Mouse (Mus musculus) hindbrain, embryonic 13.5 days (tissue): ENCODE measurements around the gene Slc9a8. TPM values are rescaled to one million over a fixed set of nuclear protein-coding genes. Genes with fewer than 3 reads are reported as not detected.
"Not testable (repeated sequence)": the region's sequence is repeated elsewhere in the genome, so short reads cannot be mapped to it uniquely, and the experiment has no call there.

Experiments used
- ATAC-seq: fragments of 200-750 bp; cut with Nextera tagmentation; 2 replicates; pipeline ENCODE4 v1.8.0; 2017; ENCODE audit warnings: moderate TSS enrichment; ENCODE audit not compliant: low FRiP score
- H3K27ac ChIP-seq: fragments of 300-500 bp; sonication (generic); 2 replicates; pipeline ENCODE4 v1.5.1; 2015; ENCODE audit warnings: inconsistent platforms, mild to moderate bottlenecking, moderate library complexity
- H3K27me3 ChIP-seq: fragments of 300-500 bp; sonication (generic); 2 replicates; pipeline ENCODE4 v1.6.1; 2015; ENCODE audit warnings: mild to moderate bottlenecking, inconsistent platforms
- H3K36me3 ChIP-seq: fragments of 300-500 bp; sonication (generic); 2 replicates; pipeline ENCODE4 v1.6.1; 2015; ENCODE audit warnings: mild to moderate bottlenecking, inconsistent platforms
- H3K4me1 ChIP-seq: fragments of 300-500 bp; sonication (generic); replicated peaks from 2 replicates; pipeline ENCODE4 v1.6.1; 2015; ENCODE audit warnings: inconsistent platforms
- H3K4me2 ChIP-seq: fragments of 300-500 bp; sonication (generic); 2 replicates; pipeline ENCODE4 v1.6.1; 2015; ENCODE audit warnings: inconsistent platforms, mild to moderate bottlenecking, moderate library complexity
- H3K4me3 ChIP-seq: fragments of 300-500 bp; sonication (generic); 2 replicates; pipeline ENCODE4 v1.5.1; 2015; ENCODE audit warnings: mild to moderate bottlenecking, inconsistent platforms
- H3K9ac ChIP-seq: fragments of 300-500 bp; sonication (generic); 2 replicates; pipeline ENCODE4 v1.6.1; 2015; ENCODE audit warnings: mild to moderate bottlenecking, inconsistent platforms
- H3K9me3 ChIP-seq: fragments of 300-500 bp; sonication (generic); 2 replicates; pipeline ENCODE4 v1.6.1; 2016; ENCODE audit warnings: inconsistent platforms
- WGBS: fragments of 180-500 bp; shearing (Covaris S2); methylation state at CpG from one replicate; pipeline ENCODE4 v1.1.7; 2015; 5-methylcytosine and 5-hydroxymethylcytosine counted together
- polyA plus RNA-seq: library from polyadenylated mRNA; unstranded; fragments of >200 nt; fragmentation: Nextera tagmentation; extraction: Ambion mirVana; gene quantifications from 2 replicates; pipeline ENCODE4 v1.2.1, GENCODE M21; 2015

The Slc9a8 gene
- polyA plus RNA-seq, 1 experiment from 2014 or later, result 21.2 TPM

DNA sequence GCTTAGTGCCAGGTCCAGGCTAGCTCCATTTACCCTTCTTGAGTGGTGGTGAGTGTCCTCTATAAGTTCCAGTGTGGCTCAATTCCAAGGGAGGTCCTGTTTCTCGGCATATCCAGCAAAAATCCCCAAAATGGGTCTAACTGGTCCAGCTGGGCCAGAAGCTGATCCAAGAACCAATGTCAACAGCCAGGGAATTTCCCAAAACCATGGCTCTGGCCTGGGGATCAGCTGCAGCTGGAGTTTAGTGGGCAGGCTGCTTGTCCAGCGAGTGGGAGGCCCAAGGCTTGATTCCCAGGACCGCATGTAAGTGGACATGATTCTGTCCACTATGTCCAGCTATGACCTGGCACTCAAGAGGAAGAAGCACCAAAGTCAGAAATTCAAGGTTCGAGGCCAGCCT is 35.1 kb upstream of the Slc9a8 start:
- WGBS, result 86% methylated on average over 4 of the region's 4 CpGs
- Histone ChIP-seq H3K4me1 (no peaks in the 10 kb centered on the region), H3K9ac (no peak overlapping the region), H3K9me3 (peaks cover 5% of the 10 kb centered on the region; the same call in 1 of the 2 replicates), H3K27me3 (no peaks in the 10 kb centered on the region), H3K4me3 (no peak overlapping the region), H3K4me2 (no peak overlapping the region), H3K36me3 (no peaks in the 10 kb centered on the region), H3K27ac (no peak overlapping the region)
- ATAC-seq, result no peak

DNA sequence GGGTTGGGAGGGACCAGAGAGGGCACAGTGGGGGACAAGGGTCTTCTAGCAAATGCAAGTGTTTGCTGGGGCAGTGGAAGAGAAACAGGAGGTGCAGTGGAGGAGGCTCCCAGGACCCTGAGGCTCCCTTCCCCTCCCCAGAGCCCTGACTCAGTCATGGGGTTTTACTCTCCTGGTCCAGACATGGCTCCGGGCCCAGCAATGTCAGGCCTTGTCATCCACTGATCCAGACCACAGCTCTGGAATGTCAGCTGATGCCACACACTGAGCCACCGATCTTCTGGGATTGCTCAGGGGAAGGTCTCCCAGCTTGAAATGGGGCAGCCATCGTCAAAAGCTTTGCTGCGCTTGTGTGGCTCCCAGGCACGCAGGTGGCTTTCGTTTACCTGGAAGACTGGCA is 34.5 kb upstream of the Slc9a8 start:
- Histone ChIP-seq H3K27me3 (no peaks in the 10 kb centered on the region), H3K4me3 (no peak overlapping the region), H3K4me1 (no peaks in the 10 kb centered on the region), H3K9me3 (peaks cover 5% of the 10 kb centered on the region; the same call in 1 of the 2 replicates), H3K27ac (no peak overlapping the region), H3K9ac (no peak overlapping the region), H3K36me3 (no peaks in the 10 kb centered on the region), H3K4me2 (no peak overlapping the region)
- no peak for ATAC-seq
- WGBS, result 79% methylated on average over 6 of the region's 6 CpGs

DNA sequence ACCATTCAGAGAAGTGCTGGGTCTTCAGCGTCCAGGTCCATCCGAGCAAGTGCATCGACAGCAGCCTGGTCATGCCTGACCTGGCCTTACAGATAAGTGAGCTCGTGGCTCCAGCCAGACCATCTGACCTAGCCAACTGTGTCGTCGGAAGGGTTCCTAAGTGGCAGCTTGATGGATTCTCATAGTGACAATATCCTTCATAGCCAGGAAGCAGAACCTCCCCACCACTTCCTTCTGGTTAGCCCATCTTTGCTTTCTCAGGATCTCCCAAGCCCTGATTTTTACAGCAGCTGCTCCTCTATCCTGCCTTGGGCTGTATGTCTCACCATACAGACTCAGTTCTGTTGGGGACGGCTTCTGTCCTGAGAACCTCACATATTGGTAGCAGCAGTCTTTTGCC is 27.1 kb upstream of the Slc9a8 start:
- H3K27me3 ChIP-seq, result no peaks in the 10 kb centered on the region
- no peak overlapping the region for H3K27ac ChIP-seq
- H3K4me3 ChIP-seq, result no peak overlapping the region
- no peak overlapping the region for H3K9ac ChIP-seq
- 80% methylated on average over 7 of the region's 7 CpGs for WGBS
- no peaks in the 10 kb centered on the region for H3K4me1 ChIP-seq
- H3K4me2 ChIP-seq, result no peak overlapping the region
- ATAC-seq, result no peak
- peaks cover 5% of the 10 kb centered on the region; the same call in 1 of the 2 replicates for H3K9me3 ChIP-seq
- no peaks in the 10 kb centered on the region for H3K36me3 ChIP-seq

DNA sequence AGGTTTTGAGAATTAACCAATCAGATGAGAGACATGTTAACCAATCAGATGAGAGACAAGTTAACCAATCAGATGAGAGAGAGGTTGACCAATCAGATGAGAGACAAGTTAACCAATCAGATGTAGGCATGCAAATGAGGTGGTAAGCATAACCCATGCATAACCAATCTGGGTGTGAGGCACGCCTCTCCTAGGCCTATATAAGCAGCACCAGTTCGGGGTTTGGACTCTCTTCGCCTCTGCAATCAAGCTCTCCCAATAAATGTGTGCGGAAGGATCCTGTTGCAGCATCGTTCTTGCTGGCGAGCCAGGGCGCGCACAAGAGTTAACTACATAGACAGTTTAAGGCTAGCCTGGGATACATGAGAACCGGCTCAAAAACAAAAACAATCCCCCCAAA is 25.1 kb upstream of the Slc9a8 start:
- not testable (repeated sequence) for H3K4me3 ChIP-seq, H3K9ac ChIP-seq, H3K27ac ChIP-seq, ATAC-seq, H3K4me2 ChIP-seq, H3K27me3 ChIP-seq, H3K4me1 ChIP-seq, H3K36me3 ChIP-seq, H3K9me3 ChIP-seq
- 96% methylated on average over 9 of the region's 9 CpGs for whole genome bisulfite sequencing

DNA sequence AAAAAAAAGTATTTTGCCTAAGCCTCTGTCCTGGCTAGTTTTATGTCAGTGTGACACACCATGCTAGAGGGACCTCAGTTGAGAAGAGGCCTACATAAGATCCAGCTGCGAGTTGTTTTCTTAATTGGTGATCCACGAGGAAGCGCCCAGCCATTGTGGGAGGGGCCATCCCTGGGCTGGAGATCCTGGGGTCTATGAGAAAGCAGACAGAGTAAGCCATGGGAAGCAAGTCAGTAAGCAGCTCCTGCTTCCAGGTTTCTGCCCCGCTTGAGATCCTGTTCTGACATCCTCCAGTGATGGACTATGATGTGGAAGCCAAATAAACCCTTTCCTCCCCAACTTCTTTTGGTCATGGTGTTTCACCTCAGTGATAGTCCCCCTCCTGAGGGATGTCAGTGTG is 22.5 kb upstream of the Slc9a8 start:
- H3K9me3 ChIP-seq, result no peaks in the 10 kb centered on the region
- no peaks in the 10 kb centered on the region for H3K27me3 ChIP-seq
- H3K36me3 ChIP-seq, result no peaks in the 10 kb centered on the region
- ATAC-seq, result no peak
- no peak overlapping the region for H3K4me3 ChIP-seq
- H3K4me2 ChIP-seq, result no peak overlapping the region
- H3K4me1 ChIP-seq, result no peaks in the 10 kb centered on the region
- WGBS, result 72% methylated on average over 4 of the region's 4 CpGs
- H3K9ac ChIP-seq, result no peak overlapping the region
- H3K27ac ChIP-seq, result no peak overlapping the region

DNA sequence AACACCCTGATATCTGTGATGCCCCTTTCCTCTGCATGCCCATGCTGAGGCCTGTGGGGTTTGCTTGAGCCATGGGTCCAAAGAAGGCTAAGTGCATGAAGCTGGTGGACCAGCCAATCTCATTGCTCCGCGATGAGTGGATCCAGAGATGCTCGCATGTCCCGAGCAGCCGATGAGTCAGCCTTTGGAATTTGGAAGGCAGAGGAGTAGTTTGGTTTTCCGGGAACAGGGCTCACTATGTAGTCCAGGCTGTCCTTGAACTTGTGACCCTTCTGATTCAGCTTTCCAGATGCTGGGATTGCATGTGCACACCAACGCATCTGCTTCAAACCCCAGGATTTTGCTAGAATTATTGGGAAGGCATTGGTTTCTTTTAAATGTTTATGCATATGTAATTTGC is 21.9 kb upstream of the Slc9a8 start:
- no peaks in the 10 kb centered on the region for H3K36me3 ChIP-seq

DNA sequence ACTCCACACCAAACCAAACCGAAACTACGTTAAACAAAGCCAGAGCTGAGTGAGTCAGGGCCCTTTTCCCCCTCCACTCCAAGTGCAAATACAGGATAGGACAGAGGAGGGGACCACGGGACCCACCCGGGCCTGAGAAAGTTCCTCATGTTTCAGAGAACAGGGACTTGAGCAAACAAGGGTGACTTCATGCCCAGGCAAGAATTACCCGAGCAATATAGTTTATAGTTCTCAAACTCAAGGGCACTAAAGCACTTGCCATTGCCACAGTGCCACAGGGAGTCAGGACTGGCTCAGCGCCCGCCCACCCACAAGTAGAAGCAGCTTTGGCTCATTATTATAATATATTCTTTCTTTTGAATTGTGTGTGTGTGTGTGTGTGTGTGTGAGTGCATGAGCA is 18.4 kb upstream of the Slc9a8 start:
- WGBS, result 80% methylated on average over 7 of the region's 7 CpGs
- no peak for ATAC-seq
- Histone ChIP-seq H3K4me2 (no peak overlapping the region), H3K27ac (no peak overlapping the region), H3K9ac (no peak overlapping the region), H3K36me3 (no peaks in the 10 kb centered on the region), H3K4me3 (no peak overlapping the region), H3K9me3 (no peaks in the 10 kb centered on the region), H3K4me1 (no peaks in the 10 kb centered on the region), H3K27me3 (no peaks in the 10 kb centered on the region)

More for the DNA sequence above, 21.9 kb upstream of the Slc9a8 start:
- Histone ChIP-seq H3K27me3 (no peaks in the 10 kb centered on the region), H3K4me2 (no peak overlapping the region), H3K9ac (no peak overlapping the region), H3K4me3 (no peak overlapping the region), H3K4me1 (no peaks in the 10 kb centered on the region), H3K9me3 (no peaks in the 10 kb centered on the region), H3K27ac (no peak overlapping the region)
- whole genome bisulfite sequencing, result 93% methylated on average over 7 of the region's 7 CpGs
- no peak for ATAC-seq

DNA sequence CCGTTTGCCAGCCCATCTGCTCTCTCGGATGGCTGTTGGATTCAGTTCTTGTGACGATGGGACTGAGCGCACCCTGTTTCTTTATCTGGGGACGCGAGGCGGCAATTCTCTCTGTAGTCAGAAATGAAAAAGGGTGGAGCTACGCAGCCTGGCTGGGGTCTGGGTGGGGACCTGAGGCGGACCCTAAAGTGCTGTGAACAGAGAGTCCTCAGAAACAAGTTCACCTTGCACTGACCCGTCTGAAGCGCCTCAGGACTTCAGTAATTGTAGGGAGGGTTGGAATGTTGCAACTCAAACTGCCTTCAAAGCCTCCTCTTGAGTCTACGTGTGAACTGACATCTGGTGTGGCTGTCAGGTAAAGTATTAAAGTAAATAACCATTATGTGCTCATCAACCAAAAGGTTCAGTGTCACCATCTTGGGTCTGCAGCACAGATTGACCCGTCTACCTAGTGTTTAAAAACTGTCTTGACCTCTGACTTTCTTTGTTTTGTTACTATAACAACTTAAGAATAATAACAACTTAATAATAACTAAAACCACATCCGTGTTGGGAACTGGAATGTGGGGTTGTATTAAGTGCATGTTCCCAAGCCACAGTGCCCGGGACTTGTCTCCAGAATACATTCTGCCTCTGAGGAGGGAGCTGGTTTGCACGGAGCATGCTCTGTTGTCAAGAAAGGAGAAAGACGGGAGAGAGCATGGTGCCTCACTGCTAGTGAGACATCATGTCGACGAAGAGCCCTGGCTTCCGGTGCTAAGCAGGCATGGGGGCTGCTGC is 16.2 kb upstream of the Slc9a8 start:
- WGBS, result 83% methylated on average over 20 of the region's 20 CpGs
- H3K9ac ChIP-seq, result no peak overlapping the region
- no peaks in the 10 kb centered on the region for H3K36me3 ChIP-seq
- H3K27ac ChIP-seq, result no peak overlapping the region
- no peaks in the 10 kb centered on the region for H3K4me1 ChIP-seq
- H3K27me3 ChIP-seq, result no peaks in the 10 kb centered on the region
- ATAC-seq, result no peak
- no peak overlapping the region for H3K4me3 ChIP-seq
- H3K9me3 ChIP-seq, result no peaks in the 10 kb centered on the region
- H3K4me2 ChIP-seq, result no peak overlapping the region

DNA sequence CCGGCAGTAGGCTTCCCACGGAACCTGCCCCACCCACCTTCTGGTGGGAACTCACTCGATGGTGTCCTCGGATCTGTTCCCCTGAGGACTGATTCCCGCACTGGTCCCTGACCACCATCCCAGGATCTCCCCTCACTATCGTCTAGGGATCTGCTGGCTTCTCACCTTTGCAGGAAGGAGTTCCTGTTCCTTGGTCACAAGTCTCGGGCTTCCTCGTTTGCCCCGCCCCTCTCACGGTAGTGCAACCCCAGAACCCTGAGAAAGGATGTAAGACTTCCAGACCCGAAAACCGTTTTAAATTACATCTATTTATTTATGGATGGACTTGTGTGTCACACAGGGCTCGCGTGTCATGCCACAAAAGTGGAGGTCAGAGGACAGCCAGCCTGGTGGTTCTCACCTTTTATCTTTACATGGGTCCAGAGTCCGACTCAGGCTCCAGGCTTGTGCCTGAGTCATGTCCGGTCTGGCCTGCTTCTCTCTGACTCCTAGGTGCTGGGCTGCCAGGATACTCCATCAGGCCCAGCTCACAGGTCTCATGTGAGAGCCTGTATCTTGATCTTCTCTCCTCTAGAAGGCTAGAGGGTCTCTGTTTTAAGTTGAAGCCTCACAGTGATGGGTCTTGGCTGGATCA is 14.1 kb upstream of the Slc9a8 start:
- no peak for ATAC-seq

DNA sequence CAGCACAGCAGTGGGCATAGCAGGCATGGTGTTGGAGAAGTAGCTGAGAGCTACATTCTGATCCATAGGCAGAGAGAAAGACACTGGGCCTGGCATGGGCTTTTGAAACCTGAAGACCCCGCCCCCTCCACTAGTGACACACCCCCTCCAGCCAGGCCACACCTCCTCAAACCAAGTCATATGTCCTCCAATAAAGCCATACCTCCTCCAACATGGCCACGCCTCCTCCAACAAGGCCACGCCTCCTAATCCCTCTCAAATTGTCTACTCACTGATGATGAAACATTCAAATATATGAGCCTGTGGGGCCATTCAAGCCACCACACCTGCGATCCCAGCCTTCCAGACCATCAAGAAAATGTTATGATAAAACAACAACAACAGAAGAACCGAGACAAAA is 7.1 kb upstream of the Slc9a8 start:
- ATAC-seq, result no peak
- no peak overlapping the region for H3K4me3 ChIP-seq
- no peak overlapping the region for H3K4me2 ChIP-seq
- no peak overlapping the region for H3K27ac ChIP-seq
- H3K4me1 ChIP-seq, result no peaks in the 10 kb centered on the region; the same call in 1 of the 2 replicates
- no peaks in the 10 kb centered on the region for H3K27me3 ChIP-seq
- no peaks in the 10 kb centered on the region; the same call in 1 of the 2 replicates for H3K9me3 ChIP-seq
- no peak overlapping the region for H3K9ac ChIP-seq
- no peaks in the 10 kb centered on the region for H3K36me3 ChIP-seq
- 83% methylated on average over 5 of the region's 5 CpGs for WGBS

More for the DNA sequence above, 14.1 kb upstream of the Slc9a8 start:
- Histone ChIP-seq H3K9me3 (no peaks in the 10 kb centered on the region), H3K27ac (no peak overlapping the region), H3K4me3 (no peak overlapping the region), H3K9ac (no peak overlapping the region), H3K36me3 (no peaks in the 10 kb centered on the region), H3K4me1 (no peaks in the 10 kb centered on the region), H3K4me2 (no peak overlapping the region), H3K27me3 (no peaks in the 10 kb centered on the region)
- 97% methylated on average over 16 of the region's 16 CpGs for WGBS

DNA sequence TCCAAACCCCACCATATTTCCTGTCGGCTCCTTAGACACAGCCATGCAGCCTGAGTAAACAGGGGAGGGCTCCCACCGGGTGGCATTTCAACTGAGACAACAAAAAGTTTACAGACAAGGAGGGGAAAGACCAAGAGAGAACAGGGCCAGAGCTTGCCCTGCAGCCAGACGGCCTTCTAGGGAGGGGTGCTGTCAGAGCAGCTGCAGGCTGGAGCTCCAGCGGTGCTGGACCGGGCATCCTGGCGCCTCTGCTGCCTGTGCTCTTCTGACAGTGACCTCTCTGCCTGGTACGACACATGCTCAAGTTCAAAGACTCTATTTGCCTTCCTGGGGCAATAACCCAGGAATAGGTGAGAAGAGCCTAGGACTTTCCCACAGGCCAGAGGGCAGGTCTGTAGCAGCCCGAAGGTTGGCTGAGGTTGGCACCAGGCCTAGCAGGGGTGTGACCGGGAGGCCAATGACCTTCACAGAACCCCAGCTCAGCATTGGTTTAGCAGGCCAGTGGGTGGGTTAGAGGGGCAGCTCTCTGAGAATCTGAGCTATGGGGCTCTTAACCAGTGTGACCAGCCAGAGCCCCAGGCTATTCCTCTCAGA is 5.4 kb upstream of the Slc9a8 start:
- 73% methylated on average over 9 of the region's 9 CpGs for WGBS
- H3K27ac ChIP-seq, result no peak overlapping the region
- H3K27me3 ChIP-seq, result no peaks in the 10 kb centered on the region
- ATAC-seq, result no peak
- no peak overlapping the region for H3K4me2 ChIP-seq
- no peaks in the 10 kb centered on the region for H3K36me3 ChIP-seq
- no peaks in the 10 kb centered on the region; the same call in 1 of the 2 replicates for H3K9me3 ChIP-seq
- no peak overlapping the region; the same call in 1 of the 2 replicates for H3K9ac ChIP-seq
- H3K4me3 ChIP-seq, result no peak overlapping the region
- peaks cover 9% of the 10 kb centered on the region for H3K4me1 ChIP-seq

DNA sequence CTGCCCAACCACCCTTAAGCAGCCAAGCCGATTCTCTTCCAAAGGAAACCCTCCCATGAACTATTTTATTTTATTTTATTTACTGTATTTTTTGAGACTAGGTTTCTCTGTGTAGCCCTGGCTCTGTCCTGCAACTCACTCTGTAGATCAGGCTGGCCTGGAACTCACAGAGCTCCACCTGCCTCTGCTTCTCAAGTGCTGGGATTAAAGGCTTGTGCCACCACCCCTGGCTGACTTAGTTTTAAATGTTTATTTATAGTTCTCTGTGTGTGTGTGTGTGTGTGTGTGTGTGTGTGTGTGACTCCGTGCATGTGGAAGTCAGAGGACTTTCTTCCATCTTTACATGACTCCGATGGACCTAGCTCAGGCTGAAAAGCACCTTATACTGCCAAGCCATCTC is 4.5 kb upstream of the Slc9a8 start:
- no peak overlapping the region for H3K4me3 ChIP-seq
- 85% methylated on average over 3 of the region's 3 CpGs for WGBS
- no peaks in the 10 kb centered on the region for H3K27me3 ChIP-seq
- H3K36me3 ChIP-seq, result no peaks in the 10 kb centered on the region
- no peaks in the 10 kb centered on the region; the same call in 1 of the 2 replicates for H3K9me3 ChIP-seq
- ATAC-seq, result no peak
- H3K27ac ChIP-seq, result no peak overlapping the region
- peaks cover 10% of the 10 kb centered on the region for H3K4me1 ChIP-seq
- H3K4me2 ChIP-seq, result no peak overlapping the region
- H3K9ac ChIP-seq, result no peak overlapping the region
